Mouse (Mus musculus): ENCODE measurements around the gene Eea1. TPM values are rescaled to one million over a fixed set of nuclear protein-coding genes. Genes with fewer than 3 reads are reported as not detected.

The Eea1 gene
- polyA plus RNA-seq, 1 experiment: 0.29 TPM

DNA sequence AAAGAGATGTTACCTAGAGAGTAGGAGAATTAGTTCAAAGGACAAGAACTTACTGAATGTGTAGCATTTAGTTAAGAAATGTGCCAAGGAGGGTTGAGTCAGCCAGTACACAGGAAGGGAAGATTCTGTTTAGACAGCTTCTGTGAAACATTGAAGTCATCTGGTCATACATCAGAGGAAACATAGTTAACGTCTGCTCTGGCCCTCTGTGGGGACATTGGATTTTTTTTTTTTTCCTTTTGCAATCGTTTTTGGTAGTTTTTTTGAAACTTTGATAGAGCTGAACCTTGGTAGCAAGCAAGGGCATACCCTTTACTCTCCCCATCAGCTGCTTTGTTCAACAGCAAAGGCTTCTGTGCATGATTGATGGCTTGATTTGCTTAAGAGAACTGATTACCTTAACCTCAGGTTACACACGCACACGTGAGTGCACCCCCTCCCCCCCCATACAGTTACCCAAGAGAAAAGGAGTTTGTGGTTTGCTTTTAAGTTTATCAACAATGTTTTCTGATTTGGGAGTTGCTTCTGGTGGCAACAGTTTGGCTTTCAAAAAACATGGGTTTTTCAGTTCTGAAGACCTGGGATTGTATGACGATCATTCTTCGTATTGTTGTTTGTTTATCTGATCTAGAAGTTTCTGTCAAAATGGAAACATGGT lies 1.4 kb downstream of the Eea1 start:
- peaks cover 40% of the 10 kb centered on the region for H3K4me1 ChIP-seq (ENCODE audit: control insufficient read depth)
- TF ChIP-seq GATA1 (IDR thresholded peaks at IDR 0.05; ENCODE audit: low read length): no peak
- TF ChIP-seq TAL1 (IDR thresholded peaks at IDR 0.05; ENCODE audit: low read length): no peak
- peaks cover 3% of the 10 kb centered on the region for H3K9me3 ChIP-seq (ENCODE audit: control insufficient read depth, low read length)
- no peaks in the 10 kb centered on the region for H3K27me3 ChIP-seq (ENCODE audit: control insufficient read depth)
- peak overlapping the region; percentile 72 for H3K4me3 ChIP-seq (replicated peaks)
- peaks cover 21% of the 10 kb centered on the region for H3K36me3 ChIP-seq (ENCODE audit: control insufficient read depth)

DNA sequence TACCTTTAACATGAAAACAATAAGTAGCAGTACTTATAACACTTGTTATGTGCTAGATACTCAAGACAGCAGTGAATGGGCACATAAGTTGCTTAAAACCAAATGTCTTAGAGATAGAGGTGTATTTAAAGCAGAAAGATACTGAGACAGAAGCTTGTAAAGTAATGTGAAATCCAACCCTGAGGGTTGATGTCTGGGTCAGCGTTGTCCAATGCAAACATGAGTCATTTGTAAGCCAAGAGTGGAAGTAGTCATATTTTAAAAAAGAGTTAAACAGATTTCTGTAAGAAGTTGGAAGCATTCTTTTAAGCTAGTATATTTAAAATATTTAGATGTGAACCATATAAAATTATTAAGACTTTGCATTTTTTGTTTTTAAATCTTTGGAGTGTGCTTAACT lies 4.6 kb downstream of the Eea1 start:
- Histone ChIP-seq H3K4me1 (ENCODE audit: control insufficient read depth) (peaks cover 25% of the 10 kb centered on the region), H3K9me3 (ENCODE audit: control insufficient read depth, low read length) (peaks cover 3% of the 10 kb centered on the region), H3K36me3 (ENCODE audit: control insufficient read depth) (peaks cover 24% of the 10 kb centered on the region), H3K4me3 (replicated peaks) (no peak overlapping the region), H3K27me3 (ENCODE audit: control insufficient read depth) (no peaks in the 10 kb centered on the region)
- no peak for TF ChIP-seq TAL1 (IDR thresholded peaks at IDR 0.05; ENCODE audit: low read length)
- no peak for TF ChIP-seq GATA1 (IDR thresholded peaks at IDR 0.05; ENCODE audit: low read length)

DNA sequence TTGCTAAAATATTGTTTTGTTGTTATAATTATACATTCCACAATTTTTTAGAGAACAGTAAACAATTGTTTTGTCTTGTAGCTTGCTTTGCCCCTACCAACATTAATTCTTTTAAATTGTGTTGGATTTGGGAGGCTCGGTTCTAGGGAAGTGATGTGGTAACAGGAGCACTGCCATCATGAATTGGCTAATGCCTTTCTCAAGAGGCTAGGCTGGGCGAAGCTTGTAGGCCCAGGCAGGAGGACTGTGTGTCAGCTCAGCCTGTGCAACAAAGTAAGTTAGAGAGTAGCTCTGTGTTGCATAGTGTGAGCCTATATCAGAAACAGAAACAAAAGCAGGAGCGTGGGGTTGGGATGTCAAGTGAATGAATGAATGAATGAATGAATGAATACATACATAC lies 9.0 kb downstream of the Eea1 start:
- TF ChIP-seq GATA1 (IDR thresholded peaks at IDR 0.05; ENCODE audit: low read length) (no peak), TAL1 (IDR thresholded peaks at IDR 0.05; ENCODE audit: low read length) (no peak)
- no peak overlapping the region for H3K4me3 ChIP-seq (replicated peaks)
- peaks cover 18% of the 10 kb centered on the region for H3K36me3 ChIP-seq (ENCODE audit: control insufficient read depth)
- peaks cover 3% of the 10 kb centered on the region for H3K9me3 ChIP-seq (ENCODE audit: control insufficient read depth, low read length)
- peaks cover 8% of the 10 kb centered on the region for H3K4me1 ChIP-seq (ENCODE audit: control insufficient read depth)
- H3K27me3 ChIP-seq (ENCODE audit: control insufficient read depth): no peaks in the 10 kb centered on the region

DNA sequence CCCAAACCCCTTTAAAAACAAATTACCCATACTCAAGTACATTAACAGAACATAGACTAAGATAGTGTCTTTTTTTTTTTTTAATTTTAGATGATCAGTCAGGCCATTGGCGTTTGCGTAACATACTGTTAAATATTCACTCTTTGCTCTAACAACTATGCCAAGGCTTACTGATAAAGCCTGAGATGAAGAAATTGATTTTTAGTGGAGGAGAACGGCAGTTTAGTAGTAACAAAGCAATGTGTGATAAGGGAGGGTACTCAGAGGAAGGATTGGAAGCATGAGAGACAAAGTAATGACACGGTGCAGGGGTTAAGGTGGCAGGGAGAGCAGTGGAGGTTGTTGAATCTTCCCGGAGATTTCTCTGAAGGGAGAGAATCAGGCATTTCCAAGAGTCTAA lies 9.7 kb downstream of the Eea1 start:
- Histone ChIP-seq H3K27me3 (ENCODE audit: control insufficient read depth) (no peaks in the 10 kb centered on the region), H3K36me3 (ENCODE audit: control insufficient read depth) (peaks cover 15% of the 10 kb centered on the region), H3K4me3 (replicated peaks) (no peak overlapping the region), H3K9me3 (ENCODE audit: control insufficient read depth, low read length) (peaks cover 3% of the 10 kb centered on the region), H3K4me1 (ENCODE audit: control insufficient read depth) (peaks cover 8% of the 10 kb centered on the region)
- TF ChIP-seq GATA1 (IDR thresholded peaks at IDR 0.05; ENCODE audit: low read length) (no peak), TAL1 (IDR thresholded peaks at IDR 0.05; ENCODE audit: low read length) (no peak)

DNA sequence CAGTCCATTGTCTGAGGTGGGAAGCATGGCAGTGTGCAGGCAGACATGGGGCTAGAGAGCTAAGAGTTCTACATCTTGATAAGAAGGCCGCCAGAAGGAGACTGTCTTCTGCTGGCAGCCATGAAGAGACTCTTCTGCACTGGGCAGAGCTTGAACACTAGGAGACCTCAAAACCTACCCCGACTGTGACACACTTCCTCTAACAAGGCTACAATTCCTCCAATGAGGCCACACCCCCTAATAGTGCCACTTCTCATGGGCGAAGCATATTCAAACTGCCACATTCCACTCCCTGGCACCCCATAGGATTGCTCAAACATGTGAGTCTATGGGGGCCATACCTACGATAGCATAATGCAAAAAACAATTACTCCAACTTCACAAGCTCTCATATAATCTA lies 10.3 kb downstream of the Eea1 start:
- Histone ChIP-seq H3K4me1 (ENCODE audit: control insufficient read depth) (peaks cover 6% of the 10 kb centered on the region; the same call in 1 of the 2 replicates), H3K27me3 (ENCODE audit: control insufficient read depth) (no peaks in the 10 kb centered on the region), H3K4me3 (replicated peaks) (no peak overlapping the region), H3K36me3 (ENCODE audit: control insufficient read depth) (peaks cover 12% of the 10 kb centered on the region), H3K9me3 (ENCODE audit: control insufficient read depth, low read length) (no peaks in the 10 kb centered on the region)
- TF ChIP-seq TAL1 (IDR thresholded peaks at IDR 0.05; ENCODE audit: low read length) (no peak), GATA1 (IDR thresholded peaks at IDR 0.05; ENCODE audit: low read length) (no peak)

DNA sequence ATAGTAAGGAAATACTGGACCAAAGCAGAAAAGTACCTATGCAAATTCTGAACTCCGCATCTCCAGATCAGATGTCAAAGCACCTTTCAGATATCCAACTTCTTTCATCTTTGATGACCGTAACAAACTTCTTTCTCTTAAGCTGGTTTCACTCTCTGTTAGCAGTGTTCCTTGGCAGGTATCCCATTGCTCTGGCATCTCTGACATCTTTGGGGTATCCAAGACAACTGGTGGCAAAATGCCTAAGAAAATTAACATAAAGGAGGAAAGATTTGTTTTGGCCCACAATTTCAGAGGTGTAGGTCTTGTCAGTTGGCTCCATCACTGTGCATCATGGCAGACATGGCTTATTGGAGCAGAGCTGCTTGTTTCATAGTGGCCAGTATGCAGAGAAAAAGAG lies 10.9 kb downstream of the Eea1 start:
- H3K36me3 ChIP-seq (ENCODE audit: control insufficient read depth): peaks cover 14% of the 10 kb centered on the region
- no peak for TF ChIP-seq GATA1 (IDR thresholded peaks at IDR 0.05; ENCODE audit: low read length)
- no peak for TF ChIP-seq TAL1 (IDR thresholded peaks at IDR 0.05; ENCODE audit: low read length)
- H3K9me3 ChIP-seq (ENCODE audit: control insufficient read depth, low read length): no peaks in the 10 kb centered on the region
- no peaks in the 10 kb centered on the region for H3K27me3 ChIP-seq (ENCODE audit: control insufficient read depth)
- peaks cover 6% of the 10 kb centered on the region; the same call in 1 of the 2 replicates for H3K4me1 ChIP-seq (ENCODE audit: control insufficient read depth)
- no peak overlapping the region for H3K4me3 ChIP-seq (replicated peaks)

GRCm38 (mm10) chr10:95956629-95957028 lies 16.2 kb downstream of the Eea1 start:
- Histone ChIP-seq H3K27me3 (ENCODE audit: control insufficient read depth) (no peaks in the 10 kb centered on the region), H3K36me3 (ENCODE audit: control insufficient read depth) (peaks cover 6% of the 10 kb centered on the region), H3K4me1 (ENCODE audit: control insufficient read depth) (peaks cover 3% of the 10 kb centered on the region), H3K9me3 (ENCODE audit: control insufficient read depth, low read length) (no peaks in the 10 kb centered on the region), H3K4me3 (replicated peaks) (no peak overlapping the region)
- TF ChIP-seq TAL1 (IDR thresholded peaks at IDR 0.05; ENCODE audit: low read length) (no peak), GATA1 (IDR thresholded peaks at IDR 0.05; ENCODE audit: low read length) (no peak)

GRCm38 (mm10) chr10:95957574-95957973 lies 17.1 kb downstream of the Eea1 start:
- H3K9me3 ChIP-seq (ENCODE audit: control insufficient read depth, low read length): no peaks in the 10 kb centered on the region
- TF ChIP-seq GATA1 (IDR thresholded peaks at IDR 0.05; ENCODE audit: low read length) (no peak), TAL1 (IDR thresholded peaks at IDR 0.05; ENCODE audit: low read length) (no peak)

DNA sequence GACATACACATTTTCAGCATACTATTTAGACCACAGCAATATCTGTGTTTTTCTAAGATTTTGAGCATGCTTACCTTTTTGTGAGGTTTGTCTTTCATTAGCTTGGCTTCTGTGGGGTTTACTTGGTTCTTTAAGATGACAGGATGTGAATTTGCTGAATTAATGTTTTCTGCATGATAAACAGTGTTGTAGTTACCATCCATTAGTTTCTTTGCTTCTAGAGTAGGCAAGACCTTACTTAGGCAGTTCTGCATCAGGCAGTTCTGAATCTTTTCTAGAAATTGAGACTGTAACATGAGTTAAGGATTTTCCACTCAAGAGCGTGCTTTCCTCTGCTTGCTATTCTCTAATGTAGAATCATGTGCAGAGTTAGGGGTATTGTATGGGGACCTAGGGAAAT lies 24.2 kb downstream of the Eea1 start:
- Histone ChIP-seq H3K27me3 (ENCODE audit: control insufficient read depth) (no peaks in the 10 kb centered on the region), H3K36me3 (ENCODE audit: control insufficient read depth) (no peaks in the 10 kb centered on the region), H3K9me3 (ENCODE audit: control insufficient read depth, low read length) (no peaks in the 10 kb centered on the region), H3K4me3 (replicated peaks) (no peak overlapping the region), H3K4me1 (ENCODE audit: control insufficient read depth) (peaks cover 2% of the 10 kb centered on the region)
- TF ChIP-seq TAL1 (IDR thresholded peaks at IDR 0.05; ENCODE audit: low read length): no peak
- TF ChIP-seq GATA1 (IDR thresholded peaks at IDR 0.05; ENCODE audit: low read length): no peak

More at GRCm38 (mm10) chr10:95957574-95957973, 17.1 kb downstream of the Eea1 start:
- H3K4me1 ChIP-seq (ENCODE audit: control insufficient read depth): peaks cover 3% of the 10 kb centered on the region
- H3K4me3 ChIP-seq (replicated peaks): no peak overlapping the region
- peaks cover 6% of the 10 kb centered on the region for H3K36me3 ChIP-seq (ENCODE audit: control insufficient read depth)
- no peaks in the 10 kb centered on the region for H3K27me3 ChIP-seq (ENCODE audit: control insufficient read depth)

DNA sequence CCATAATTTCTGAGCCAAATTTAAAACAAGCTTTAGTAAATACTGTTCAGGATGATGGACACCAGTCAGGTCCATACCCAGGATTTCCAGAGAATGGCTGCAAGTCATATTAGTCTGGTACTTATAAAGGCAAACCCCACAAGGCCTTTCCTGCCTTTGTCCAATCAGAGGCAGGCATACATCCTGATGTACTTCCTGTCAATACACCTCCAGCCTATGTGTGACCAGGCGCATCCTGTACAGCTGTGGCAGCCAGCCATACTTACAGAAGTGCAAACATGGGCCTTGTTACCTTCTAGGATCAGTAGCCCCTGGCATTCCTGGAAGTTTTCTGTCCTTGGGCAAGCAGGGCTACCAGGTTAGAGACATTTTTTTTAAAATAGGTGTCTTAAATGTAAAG lies 29.2 kb downstream of the Eea1 start:
- no peak overlapping the region for H3K4me3 ChIP-seq (replicated peaks)
- H3K4me1 ChIP-seq (ENCODE audit: control insufficient read depth): peaks cover 23% of the 10 kb centered on the region
- peaks cover 4% of the 10 kb centered on the region for H3K36me3 ChIP-seq (ENCODE audit: control insufficient read depth)
- H3K27me3 ChIP-seq (ENCODE audit: control insufficient read depth): no peaks in the 10 kb centered on the region
- H3K9me3 ChIP-seq (ENCODE audit: control insufficient read depth, low read length): no peaks in the 10 kb centered on the region
- no peak for TF ChIP-seq GATA1 (IDR thresholded peaks at IDR 0.05; ENCODE audit: low read length)
